Mouse (Mus musculus): ENCODE results near the gene Nebl. TPM values are rescaled to one million over a fixed set of nuclear protein-coding genes. Genes with fewer than 3 reads are reported as not detected.

Nebl gene
- polyA plus RNA-seq, 1 experiment: 1.7 TPM

DNA sequence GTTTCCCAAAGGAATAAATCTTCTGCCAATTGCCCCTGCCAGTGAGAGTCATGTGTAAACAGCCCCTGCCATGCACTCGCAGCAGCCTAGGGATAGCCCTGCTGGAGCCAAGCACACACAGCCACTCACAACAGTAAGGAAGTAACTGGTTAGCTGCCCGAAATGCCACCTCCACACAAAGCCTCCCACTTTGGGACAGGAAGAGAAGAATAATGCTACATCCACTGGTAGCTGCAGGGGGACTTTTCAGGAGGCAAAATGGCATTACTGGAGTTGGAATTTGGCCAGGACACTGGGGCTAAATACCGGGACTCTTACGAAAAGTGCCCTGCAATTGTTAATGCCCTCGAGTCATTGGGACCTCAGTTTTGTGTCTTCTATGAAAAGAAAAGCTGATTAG lies 92.6 kb downstream of the Nebl start:
- no peak overlapping the region for H3K4me3 ChIP-seq (ENCODE audit: control insufficient read depth, low read depth, low read length)
- no peaks in the 10 kb centered on the region for H3K4me1 ChIP-seq (ENCODE audit: control insufficient read depth, insufficient read depth, low read length)
- H3K27me3 ChIP-seq (ENCODE audit: control insufficient read depth, insufficient read depth, low read length): no peaks in the 10 kb centered on the region
- H3K27ac ChIP-seq (ENCODE audit: control insufficient read depth, insufficient read depth, low read depth, low read length): no peak overlapping the region
- TF ChIP-seq CTCF (IDR thresholded peaks at IDR 0.05; ENCODE audit: control insufficient read depth, insufficient read depth, insufficient replicate concordance, low read depth, low read length): no peak
- TF ChIP-seq POLR2A (IDR thresholded peaks at IDR 0.05; ENCODE audit: control insufficient read depth, low read depth, low read length): no peak
- H3K36me3 ChIP-seq (ENCODE audit: control insufficient read depth, insufficient read depth, low read length): no peaks in the 10 kb centered on the region

DNA sequence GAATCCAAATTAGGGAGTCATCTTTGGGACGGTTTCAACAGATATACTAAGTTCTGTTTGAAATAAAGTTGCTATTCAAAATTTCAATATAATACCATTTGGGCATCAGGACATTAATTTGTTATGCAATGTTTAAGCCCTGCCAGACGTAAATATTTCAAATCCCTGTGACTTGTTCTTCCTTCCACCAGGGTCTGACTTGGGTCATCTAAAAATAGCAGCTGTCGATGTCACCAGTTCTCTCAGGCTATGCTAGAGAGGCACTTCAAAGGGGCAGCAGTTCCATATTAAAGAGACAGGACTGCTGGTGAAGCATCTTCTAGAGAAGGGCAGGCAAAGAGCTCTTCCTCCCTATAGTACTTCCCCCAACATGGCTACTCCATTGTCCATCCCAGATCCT lies 107.3 kb downstream of the Nebl start:
- Histone ChIP-seq H3K4me3 (ENCODE audit: control insufficient read depth, low read depth, low read length) (no peak overlapping the region), H3K4me1 (ENCODE audit: control insufficient read depth, insufficient read depth, low read length) (no peaks in the 10 kb centered on the region), H3K27ac (ENCODE audit: control insufficient read depth, insufficient read depth, low read depth, low read length) (no peak overlapping the region), H3K36me3 (ENCODE audit: control insufficient read depth, insufficient read depth, low read length) (no peaks in the 10 kb centered on the region), H3K27me3 (ENCODE audit: control insufficient read depth, insufficient read depth, low read length) (no peaks in the 10 kb centered on the region)
- no peak for TF ChIP-seq POLR2A (IDR thresholded peaks at IDR 0.05; ENCODE audit: control insufficient read depth, low read depth, low read length)
- TF ChIP-seq CTCF (IDR thresholded peaks at IDR 0.05; ENCODE audit: control insufficient read depth, insufficient read depth, insufficient replicate concordance, low read depth, low read length): no peak

DNA sequence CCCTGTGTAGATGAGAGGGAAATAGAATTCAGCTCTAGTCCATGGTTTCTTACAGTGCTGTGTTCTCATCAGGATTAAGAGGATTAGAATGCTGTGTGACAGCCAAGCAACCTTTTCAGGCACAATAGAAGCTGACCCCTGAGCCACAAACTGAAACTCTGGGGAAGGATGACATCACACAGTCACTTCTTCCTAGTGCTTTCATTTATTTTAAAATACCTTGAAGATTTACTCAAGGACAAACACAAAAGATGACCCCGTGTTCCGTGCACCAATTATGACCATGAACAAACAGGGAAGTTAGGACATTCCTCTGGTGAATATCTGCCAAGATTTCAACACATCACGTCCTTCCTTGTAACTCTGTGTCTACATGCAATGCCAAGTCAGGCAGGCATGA lies 121.0 kb downstream of the Nebl start:
- Histone ChIP-seq H3K36me3 (ENCODE audit: control insufficient read depth, insufficient read depth, low read length) (no peaks in the 10 kb centered on the region), H3K4me1 (ENCODE audit: control insufficient read depth, insufficient read depth, low read length) (no peaks in the 10 kb centered on the region), H3K27ac (ENCODE audit: control insufficient read depth, insufficient read depth, low read depth, low read length) (no peak overlapping the region), H3K4me3 (ENCODE audit: control insufficient read depth, low read depth, low read length) (no peak overlapping the region), H3K27me3 (ENCODE audit: control insufficient read depth, insufficient read depth, low read length) (no peaks in the 10 kb centered on the region)
- TF ChIP-seq CTCF (IDR thresholded peaks at IDR 0.05; ENCODE audit: control insufficient read depth, insufficient read depth, insufficient replicate concordance, low read depth, low read length) (no peak), POLR2A (IDR thresholded peaks at IDR 0.05; ENCODE audit: control insufficient read depth, low read depth, low read length) (no peak)

DNA sequence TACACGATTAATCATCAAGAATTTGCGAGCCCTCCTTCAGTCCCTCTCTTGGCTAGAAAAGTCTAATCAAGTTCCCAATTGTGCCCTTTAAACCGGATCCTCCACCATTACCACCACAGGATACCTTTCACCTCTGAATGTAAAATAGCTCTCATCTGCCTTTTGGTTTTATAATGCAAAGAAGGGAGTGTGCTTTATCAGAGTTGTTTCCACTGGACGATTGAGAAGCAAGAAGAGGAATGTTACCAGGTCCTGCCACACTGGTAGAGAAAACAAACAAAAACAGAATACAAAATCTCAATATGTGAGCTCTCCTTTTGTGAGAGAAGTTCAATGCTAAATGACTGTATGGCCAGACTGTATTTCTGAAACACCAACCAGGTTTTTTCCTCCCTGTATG lies 127.7 kb downstream of the Nebl start:
- H3K4me3 ChIP-seq (ENCODE audit: control insufficient read depth, low read depth, low read length): no peak overlapping the region
- no peak overlapping the region for H3K27ac ChIP-seq (ENCODE audit: control insufficient read depth, insufficient read depth, low read depth, low read length)
- no peaks in the 10 kb centered on the region for H3K4me1 ChIP-seq (ENCODE audit: control insufficient read depth, insufficient read depth, low read length)
- TF ChIP-seq POLR2A (IDR thresholded peaks at IDR 0.05; ENCODE audit: control insufficient read depth, low read depth, low read length) (no peak), CTCF (IDR thresholded peaks at IDR 0.05; ENCODE audit: control insufficient read depth, insufficient read depth, insufficient replicate concordance, low read depth, low read length) (no peak)
- H3K27me3 ChIP-seq (ENCODE audit: control insufficient read depth, insufficient read depth, low read length): no peaks in the 10 kb centered on the region
- no peaks in the 10 kb centered on the region for H3K36me3 ChIP-seq (ENCODE audit: control insufficient read depth, insufficient read depth, low read length)

DNA sequence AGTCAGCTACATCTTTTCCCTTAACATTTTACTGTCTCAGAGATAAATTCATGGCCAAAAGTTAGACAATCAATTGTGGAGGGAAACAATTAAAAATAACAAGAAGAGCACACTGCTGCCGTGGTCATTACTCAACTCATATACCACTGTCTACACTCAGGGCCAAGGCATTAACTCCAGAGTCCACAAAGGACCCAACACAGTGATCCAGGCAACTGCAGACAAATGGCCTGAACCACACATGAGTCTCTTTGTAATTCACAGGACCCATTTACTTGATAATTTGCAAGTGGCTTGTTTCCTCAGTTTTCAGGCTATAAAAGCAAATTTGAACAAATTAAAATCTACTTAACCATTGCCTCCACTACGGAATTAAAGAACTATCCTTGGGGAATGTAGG lies 130.6 kb downstream of the Nebl start:
- H3K27me3 ChIP-seq (ENCODE audit: control insufficient read depth, insufficient read depth, low read length): no peaks in the 10 kb centered on the region
- no peak overlapping the region for H3K27ac ChIP-seq (ENCODE audit: control insufficient read depth, insufficient read depth, low read depth, low read length)
- H3K36me3 ChIP-seq (ENCODE audit: control insufficient read depth, insufficient read depth, low read length): no peaks in the 10 kb centered on the region
- H3K4me3 ChIP-seq (ENCODE audit: control insufficient read depth, low read depth, low read length): no peak overlapping the region
- no peak for TF ChIP-seq POLR2A (IDR thresholded peaks at IDR 0.05; ENCODE audit: control insufficient read depth, low read depth, low read length)
- H3K4me1 ChIP-seq (ENCODE audit: control insufficient read depth, insufficient read depth, low read length): no peaks in the 10 kb centered on the region

DNA sequence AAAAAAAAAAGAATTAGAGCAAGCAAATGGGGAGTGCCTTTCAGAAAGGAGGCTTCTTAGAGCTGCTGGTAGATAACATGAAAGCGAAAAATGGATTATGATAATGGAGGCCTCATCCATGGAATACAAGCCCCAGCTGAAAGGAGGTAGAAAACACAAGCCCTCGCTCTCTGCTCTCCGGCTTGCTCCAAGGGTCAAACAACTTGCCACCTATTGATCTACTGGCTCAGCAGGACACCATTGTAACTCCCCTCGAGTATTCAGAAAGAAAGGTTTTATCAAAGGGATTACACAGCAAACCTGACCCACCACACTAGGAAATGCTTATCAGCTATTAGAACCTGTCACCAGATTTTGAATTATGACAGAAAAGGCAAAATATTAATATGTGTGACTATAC lies 131.4 kb downstream of the Nebl start:
- Histone ChIP-seq H3K27me3 (ENCODE audit: control insufficient read depth, insufficient read depth, low read length) (no peaks in the 10 kb centered on the region), H3K27ac (ENCODE audit: control insufficient read depth, insufficient read depth, low read depth, low read length) (no peak overlapping the region)
- TF ChIP-seq CTCF (IDR thresholded peaks at IDR 0.05; ENCODE audit: control insufficient read depth, insufficient read depth, insufficient replicate concordance, low read depth, low read length) (no peak), POLR2A (IDR thresholded peaks at IDR 0.05; ENCODE audit: control insufficient read depth, low read depth, low read length) (no peak)

DNA sequence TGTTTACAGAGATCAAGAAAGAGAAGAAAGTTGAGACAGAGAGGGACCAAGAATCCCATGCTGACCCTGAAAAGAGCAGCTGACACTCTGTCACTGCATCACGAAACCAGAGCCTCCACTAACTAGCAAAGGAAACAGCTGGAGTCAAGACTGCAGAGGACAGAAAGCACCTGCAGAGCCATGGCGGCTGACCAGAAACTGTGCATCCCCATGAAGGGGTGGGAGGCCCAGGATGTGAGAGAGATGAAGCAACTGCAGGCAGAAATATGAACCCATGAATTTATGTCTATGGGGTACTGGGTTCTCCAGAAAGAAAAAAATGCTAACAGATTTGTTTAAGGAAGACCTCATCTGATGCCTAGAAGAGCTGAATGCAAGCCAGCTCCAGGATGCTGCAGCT lies 133.3 kb downstream of the Nebl start:
- H3K4me1 ChIP-seq (ENCODE audit: control insufficient read depth, insufficient read depth, low read length): no peaks in the 10 kb centered on the region
- TF ChIP-seq POLR2A (IDR thresholded peaks at IDR 0.05; ENCODE audit: control insufficient read depth, low read depth, low read length) (no peak), CTCF (IDR thresholded peaks at IDR 0.05; ENCODE audit: control insufficient read depth, insufficient read depth, insufficient replicate concordance, low read depth, low read length) (no peak)
- no peaks in the 10 kb centered on the region for H3K27me3 ChIP-seq (ENCODE audit: control insufficient read depth, insufficient read depth, low read length)
- no peaks in the 10 kb centered on the region for H3K36me3 ChIP-seq (ENCODE audit: control insufficient read depth, insufficient read depth, low read length)
- no peak overlapping the region for H3K27ac ChIP-seq (ENCODE audit: control insufficient read depth, insufficient read depth, low read depth, low read length)
- H3K4me3 ChIP-seq (ENCODE audit: control insufficient read depth, low read depth, low read length): no peak overlapping the region

More for the DNA sequence above, 131.4 kb downstream of the Nebl start:
- no peak overlapping the region for H3K4me3 ChIP-seq (ENCODE audit: control insufficient read depth, low read depth, low read length)
- H3K36me3 ChIP-seq (ENCODE audit: control insufficient read depth, insufficient read depth, low read length): no peaks in the 10 kb centered on the region
- H3K4me1 ChIP-seq (ENCODE audit: control insufficient read depth, insufficient read depth, low read length): no peaks in the 10 kb centered on the region

DNA sequence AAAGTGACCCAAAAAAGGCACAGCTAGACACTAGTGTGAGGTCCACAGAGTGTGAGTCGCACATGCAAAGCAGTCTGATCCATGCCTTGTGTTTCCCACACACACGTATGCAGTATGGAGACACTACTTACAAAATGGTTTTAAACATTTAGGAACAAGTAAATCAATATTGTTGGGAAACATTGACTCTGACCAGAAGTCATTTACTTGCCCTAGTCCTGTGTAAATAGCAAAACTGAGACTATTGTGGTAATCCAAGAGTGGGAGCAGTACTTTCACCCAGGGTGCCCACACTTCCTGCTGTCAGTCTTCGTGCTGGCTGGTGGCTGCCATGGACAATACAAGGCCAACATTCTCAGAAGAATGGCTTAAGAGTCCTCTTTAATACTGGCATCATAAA lies 141.6 kb downstream of the Nebl start:
- no peak overlapping the region for H3K27ac ChIP-seq (ENCODE audit: control insufficient read depth, insufficient read depth, low read depth, low read length)
- H3K36me3 ChIP-seq (ENCODE audit: control insufficient read depth, insufficient read depth, low read length): no peaks in the 10 kb centered on the region
- H3K27me3 ChIP-seq (ENCODE audit: control insufficient read depth, insufficient read depth, low read length): no peaks in the 10 kb centered on the region
- no peak overlapping the region for H3K4me3 ChIP-seq (ENCODE audit: control insufficient read depth, low read depth, low read length)
- TF ChIP-seq CTCF (IDR thresholded peaks at IDR 0.05; ENCODE audit: control insufficient read depth, insufficient read depth, insufficient replicate concordance, low read depth, low read length) (no peak), POLR2A (IDR thresholded peaks at IDR 0.05; ENCODE audit: control insufficient read depth, low read depth, low read length) (no peak)
- no peaks in the 10 kb centered on the region for H3K4me1 ChIP-seq (ENCODE audit: control insufficient read depth, insufficient read depth, low read length)
